Mouse (Mus musculus) heart, embryonic 13.5 days (tissue): ENCODE data around the gene Rap2a. TPM values are rescaled to one million over a fixed set of nuclear protein-coding genes. Genes with fewer than 3 reads are reported as not detected.
A peak's percentile ranks its signal among the peaks of the same experiment; 100 is the strongest.

Experiments
- ATAC-seq: fragments of 200-750 bp; cut with Nextera tagmentation; 2 replicates; pipeline ENCODE4 v1.8.0; 2017; ENCODE audit warnings: moderate TSS enrichment; ENCODE audit not compliant: insufficient number of reproducible peaks, low FRiP score, low TSS enrichment; ENCODE audit errors: extremely low read depth
- H3K27ac ChIP-seq: fragments of 300-500 bp; sonication (generic); replicated peaks from 2 replicates; pipeline ENCODE4 v1.5.1; 2015; ENCODE audit warnings: moderate library complexity, mild to moderate bottlenecking, inconsistent platforms
- H3K27me3 ChIP-seq: fragments of 300-500 bp; sonication (generic); replicated peaks from 2 replicates; pipeline ENCODE4 v1.6.1; 2015; ENCODE audit warnings: mild to moderate bottlenecking, inconsistent platforms
- H3K36me3 ChIP-seq: fragments of 300-500 bp; sonication (generic); 2 replicates; pipeline ENCODE4 v1.6.1; 2015; ENCODE audit warnings: mild to moderate bottlenecking, inconsistent platforms
- H3K4me1 ChIP-seq: fragments of 300-500 bp; sonication (generic); 2 replicates; pipeline ENCODE4 v1.6.1; 2015; ENCODE audit warnings: inconsistent platforms
- H3K4me2 ChIP-seq: fragments of 300-500 bp; sonication (generic); 2 replicates; pipeline ENCODE4 v1.6.1; 2015; ENCODE audit warnings: inconsistent platforms, mild to moderate bottlenecking, moderate library complexity
- H3K4me3 ChIP-seq: fragments of 300-500 bp; sonication (generic); 2 replicates; pipeline ENCODE4 v1.5.1; 2015; ENCODE audit warnings: moderate library complexity, mild to moderate bottlenecking, inconsistent platforms
- H3K9ac ChIP-seq: fragments of 300-500 bp; sonication (generic); 2 replicates; pipeline ENCODE4 v1.6.1; 2015; ENCODE audit warnings: inconsistent platforms, mild to moderate bottlenecking, moderate library complexity
- H3K9me3 ChIP-seq: fragments of 300-500 bp; sonication (generic); 2 replicates; pipeline ENCODE4 v1.6.1; 2016; ENCODE audit warnings: inconsistent platforms
- WGBS: fragments of 180-500 bp; shearing (Covaris S2); methylation state at CpG from one replicate; pipeline ENCODE4 v1.1.7; 2015; ENCODE audit warnings: mixed read lengths; 5-methylcytosine and 5-hydroxymethylcytosine counted together
- polyA plus RNA-seq: library from polyadenylated mRNA; unstranded; fragments of >200 nt; fragmentation: Nextera tagmentation; extraction: Ambion mirVana; gene quantifications from 2 replicates; pipeline ENCODE4 v1.2.1, GENCODE M21; 2015

Rap2a gene
- polyA plus RNA-seq, 1 experiment from 2014 or later: 7.8 TPM

- Histone ChIP-seq H3K36me3 (no peaks in the 10 kb centered on the region), H3K4me1 (no peaks in the 10 kb centered on the region), H3K9me3 (no peaks in the 10 kb centered on the region), H3K27me3 (no peaks in the 10 kb centered on the region), H3K27ac (no peak overlapping the region), H3K4me3 (no peak overlapping the region), H3K9ac (no peak overlapping the region), H3K4me2 (no peak overlapping the region)
- ATAC-seq: no peak
- WGBS: 72% methylated on average over 14 of the region's 14 CpGs
Measured at GRCm38 (mm10) chr14:120469126-120469790, 9.0 kb upstream of the Rap2a start.

- no peaks in the 10 kb centered on the region for H3K27me3 ChIP-seq
- peaks cover 23% of the 10 kb centered on the region for H3K4me1 ChIP-seq
- no peak overlapping the region for H3K27ac ChIP-seq
- H3K9ac ChIP-seq: peak overlapping the region; percentile 89
- H3K36me3 ChIP-seq: no peaks in the 10 kb centered on the region
- peak overlapping the region; percentile 86 for H3K4me3 ChIP-seq
- H3K9me3 ChIP-seq: no peaks in the 10 kb centered on the region
- no peak for ATAC-seq
- whole genome bisulfite sequencing: 65% methylated on average over 7 of the region's 7 CpGs
- peak overlapping the region; percentile 88 for H3K4me2 ChIP-seq
Measured at GRCm38 (mm10) chr14:120476186-120476697, 2.0 kb upstream of the Rap2a start.

GRCm38 (mm10) chr14:120477288-120477981 is 809 bp upstream of the Rap2a start:
- WGBS: under 1% methylated on average over 46 of the region's 46 CpGs
- H3K9ac ChIP-seq: peak overlapping the region; percentile 89
- H3K4me1 ChIP-seq: peaks cover 33% of the 10 kb centered on the region

GRCm38 (mm10) chr14:120478641-120479341 is 547 bp downstream of the Rap2a start:
- peak; percentile 6; the same call in 1 of the 2 replicates for ATAC-seq
- H3K27me3 ChIP-seq: no peaks in the 10 kb centered on the region
- H3K36me3 ChIP-seq: peaks cover 18% of the 10 kb centered on the region
- H3K4me1 ChIP-seq: peaks cover 33% of the 10 kb centered on the region
- H3K27ac ChIP-seq: peak overlapping the region; percentile 94
- peak overlapping the region; percentile 86 for H3K4me3 ChIP-seq
- H3K4me2 ChIP-seq: peak overlapping the region; percentile 88
- no peaks in the 10 kb centered on the region for H3K9me3 ChIP-seq
- H3K9ac ChIP-seq: peak overlapping the region; percentile 88
- under 1% methylated on average over 55 of the region's 62 CpGs for WGBS

More at GRCm38 (mm10) chr14:120477288-120477981, 809 bp upstream of the Rap2a start:
- Histone ChIP-seq H3K36me3 (peaks cover 11% of the 10 kb centered on the region), H3K4me3 (peak overlapping the region; percentile 86), H3K9me3 (no peaks in the 10 kb centered on the region), H3K27me3 (no peaks in the 10 kb centered on the region), H3K27ac (peak overlapping the region; percentile 94), H3K4me2 (peak overlapping the region; percentile 88)
- ATAC-seq: peak; percentile 93

- WGBS: 75% methylated on average over 8 of the region's 8 CpGs
- no peaks in the 10 kb centered on the region for H3K27me3 ChIP-seq
- H3K36me3 ChIP-seq: peaks cover 18% of the 10 kb centered on the region
- peak overlapping the region; percentile 88 for H3K4me2 ChIP-seq
- peaks cover 33% of the 10 kb centered on the region for H3K4me1 ChIP-seq
- no peak for ATAC-seq
- H3K27ac ChIP-seq: no peak overlapping the region
- peak overlapping the region; percentile 33; the same call in 1 of the 2 replicates for H3K9ac ChIP-seq
- peak overlapping the region; percentile 86 for H3K4me3 ChIP-seq
- H3K9me3 ChIP-seq: no peaks in the 10 kb centered on the region
Measured at GRCm38 (mm10) chr14:120480341-120480900, 2.2 kb downstream of the Rap2a start.

GRCm38 (mm10) chr14:120480927-120481326 is 2.7 kb downstream of the Rap2a start:
- Histone ChIP-seq H3K4me3 (peak overlapping the region; percentile 20; the same call in 1 of the 2 replicates), H3K27ac (no peak overlapping the region), H3K4me1 (peaks cover 33% of the 10 kb centered on the region), H3K27me3 (no peaks in the 10 kb centered on the region), H3K36me3 (peaks cover 18% of the 10 kb centered on the region), H3K4me2 (peak overlapping the region; percentile 88), H3K9me3 (no peaks in the 10 kb centered on the region), H3K9ac (no peak overlapping the region)
- 89% methylated on average over 4 of the region's 4 CpGs for WGBS
- ATAC-seq: no peak

GRCm38 (mm10) chr14:120484561-120484960 is 6.3 kb downstream of the Rap2a start:
- Histone ChIP-seq H3K36me3 (peaks cover 18% of the 10 kb centered on the region), H3K4me1 (peaks cover 42% of the 10 kb centered on the region), H3K27me3 (no peaks in the 10 kb centered on the region), H3K4me3 (no peak overlapping the region), H3K9ac (no peak overlapping the region), H3K27ac (no peak overlapping the region), H3K4me2 (no peak overlapping the region), H3K9me3 (no peaks in the 10 kb centered on the region)
- WGBS: 85% methylated on average over 5 of the region's 5 CpGs
- no peak for ATAC-seq

- H3K4me1 ChIP-seq: peaks cover 48% of the 10 kb centered on the region
- peak overlapping the region; percentile 12 for H3K4me2 ChIP-seq
- ATAC-seq: no peak
- H3K9me3 ChIP-seq: no peaks in the 10 kb centered on the region
- no peaks in the 10 kb centered on the region for H3K27me3 ChIP-seq
- no peak overlapping the region for H3K4me3 ChIP-seq
- WGBS: 19% methylated on average over 5 of the region's 5 CpGs
- peak overlapping the region; percentile 33; the same call in 1 of the 2 replicates for H3K9ac ChIP-seq
- no peaks in the 10 kb centered on the region for H3K36me3 ChIP-seq
- H3K27ac ChIP-seq: peak overlapping the region; percentile 71
Measured at GRCm38 (mm10) chr14:120496284-120496683, 18.0 kb downstream of the Rap2a start.

- Histone ChIP-seq H3K9ac (peak overlapping the region; percentile 33; the same call in 1 of the 2 replicates), H3K9me3 (no peaks in the 10 kb centered on the region), H3K27me3 (no peaks in the 10 kb centered on the region), H3K4me3 (no peak overlapping the region), H3K4me2 (peak overlapping the region; percentile 12), H3K36me3 (0 out of 2 replicates have a peak, but pooled peaks cover 4% of the 10 kb centered on the region), H3K27ac (peak overlapping the region; percentile 71), H3K4me1 (peaks cover 48% of the 10 kb centered on the region)
- ATAC-seq: no peak
- WGBS: 51% methylated on average over 5 of the region's 5 CpGs
Measured at GRCm38 (mm10) chr14:120496827-120497226, 18.6 kb downstream of the Rap2a start.

GRCm38 (mm10) chr14:120499096-120499495 is 20.9 kb downstream of the Rap2a start:
- ATAC-seq: no peak
- no peak overlapping the region for H3K4me3 ChIP-seq
- WGBS: 86% methylated on average over 10 of the region's 10 CpGs

GRCm38 (mm10) chr14:120499601-120500000 is 21.4 kb downstream of the Rap2a start:
- peaks cover 20% of the 10 kb centered on the region for H3K36me3 ChIP-seq
- no peak for ATAC-seq
- no peak overlapping the region for H3K4me3 ChIP-seq
- H3K27ac ChIP-seq: no peak overlapping the region
- peaks cover 41% of the 10 kb centered on the region for H3K4me1 ChIP-seq
- H3K4me2 ChIP-seq: no peak overlapping the region
- WGBS: 67% methylated on average over 6 of the region's 6 CpGs
- no peaks in the 10 kb centered on the region for H3K27me3 ChIP-seq
- no peak overlapping the region for H3K9ac ChIP-seq
- no peaks in the 10 kb centered on the region for H3K9me3 ChIP-seq

More at GRCm38 (mm10) chr14:120499096-120499495, 20.9 kb downstream of the Rap2a start:
- no peak overlapping the region for H3K4me2 ChIP-seq
- H3K27ac ChIP-seq: no peak overlapping the region
- peaks cover 14% of the 10 kb centered on the region for H3K36me3 ChIP-seq
- H3K4me1 ChIP-seq: peaks cover 46% of the 10 kb centered on the region
- no peaks in the 10 kb centered on the region for H3K9me3 ChIP-seq
- no peaks in the 10 kb centered on the region for H3K27me3 ChIP-seq
- H3K9ac ChIP-seq: no peak overlapping the region
